Mouse (Mus musculus) myocyte (in vitro differentiated cells): ENCODE data around the gene Tmem213. TPM values are rescaled to one million over a fixed set of nuclear protein-coding genes. Genes with fewer than 3 reads are reported as not detected.

Experiments
- H3K27me3 ChIP-seq: one replicate; pipeline ENCODE4 v1.6.1; 2011; ENCODE audit not compliant: control insufficient read depth, insufficient read depth, insufficient read length
- H3K36me3 ChIP-seq: one replicate; pipeline ENCODE4 v1.6.1; 2011; ENCODE audit not compliant: control insufficient read depth, insufficient read depth
- H3K4me2 ChIP-seq: one replicate; pipeline ENCODE4 v1.6.1; 2011; ENCODE audit warnings: low read depth, control low read depth
- H3K4me3 ChIP-seq: one replicate; pipeline ENCODE4 v1.5.1; 2011; ENCODE audit warnings: mild to moderate bottlenecking, control low read depth, moderate library complexity
- H3K79me2 ChIP-seq: one replicate; pipeline ENCODE4 v1.6.1; 2011; ENCODE audit not compliant: control insufficient read depth, insufficient read depth
- H3ac ChIP-seq: one replicate; pipeline ENCODE4 v1.6.1; 2011; ENCODE audit not compliant: control insufficient read depth, insufficient read length
- CEBPB ChIP-seq: IDR thresholded peaks from 2 replicates; pipeline ENCODE4 v1.6.1; 2011; ENCODE audit warnings: mild to moderate bottlenecking, moderate library complexity; ENCODE audit not compliant: poor library complexity, insufficient read depth, severe bottlenecking
- E2F4 ChIP-seq: IDR thresholded peaks from one replicate; pipeline ENCODE4 v1.6.1; 2011; ENCODE audit warnings: mild to moderate bottlenecking, control low read depth, moderate library complexity; ENCODE audit not compliant: insufficient read depth
- MAX ChIP-seq: IDR thresholded peaks from one replicate; pipeline ENCODE4 v1.6.1; 2011; ENCODE audit warnings: low read depth, mild to moderate bottlenecking, control low read depth
- MYOD1 ChIP-seq, 3 experiments: IDR thresholded peaks; one replicate each; pipeline ENCODE4 v1.6.1; 2011; ENCODE audit warnings: control low read depth in 2 of 3, low read depth in 2 of 3, mild to moderate bottlenecking in 2 of 3, moderate library complexity in 1 of 3; ENCODE audit not compliant: insufficient read length in 2 of 3, control insufficient read depth in 1 of 3
- MYOG ChIP-seq, 3 experiments: IDR thresholded peaks; one replicate each; pipeline ENCODE4 v1.6.1; 2011; ENCODE audit warnings: control low read depth in 2 of 3, low read depth in 2 of 3, mild to moderate bottlenecking in 2 of 3; ENCODE audit not compliant: insufficient read length in 2 of 3, control insufficient read depth in 1 of 3, insufficient read depth in 1 of 3
- POLR2A ChIP-seq: IDR thresholded peaks from one replicate; pipeline ENCODE4 v1.6.1; 2011; ENCODE audit warnings: low read depth, mild to moderate bottlenecking, control low read depth, moderate library complexity; ENCODE audit not compliant: insufficient read length
- POLR2AphosphoS2 ChIP-seq: IDR thresholded peaks from one replicate; pipeline ENCODE4 v1.6.1; 2011; ENCODE audit warnings: low read depth, control low read depth; ENCODE audit not compliant: insufficient read length
- REST ChIP-seq: IDR thresholded peaks from one replicate; pipeline ENCODE4 v1.6.1; 2011; ENCODE audit warnings: mild to moderate bottlenecking, control low read depth, moderate library complexity; ENCODE audit not compliant: insufficient read depth, insufficient read length
- SRF ChIP-seq: IDR thresholded peaks from one replicate; pipeline ENCODE4 v1.6.1; 2011; ENCODE audit warnings: low read depth; ENCODE audit not compliant: control insufficient read depth, insufficient read length
- TCF12 ChIP-seq: IDR thresholded peaks from one replicate; pipeline ENCODE4 v1.6.1; 2011; ENCODE audit warnings: mild to moderate bottlenecking, control low read depth; ENCODE audit not compliant: poor library complexity, insufficient read depth, severe bottlenecking
- TCF3 ChIP-seq: IDR thresholded peaks from one replicate; pipeline ENCODE4 v1.6.1; 2011; ENCODE audit warnings: low read depth, control low read depth; ENCODE audit not compliant: insufficient read length
- USF1 ChIP-seq: IDR thresholded peaks from one replicate; pipeline ENCODE4 v1.6.1; 2011; ENCODE audit warnings: low read depth, mild to moderate bottlenecking, control low read depth, moderate library complexity
- polyA plus RNA-seq: library from polyadenylated mRNA; unstranded; fragments of >200 nt; fragmentation: generic; extraction: Trizol; gene quantifications from one replicate; pipeline ENCODE4 v1.2.1, GENCODE M21; 2012; ENCODE audit warnings: missing spikeins

Gene Tmem213
- polyA plus RNA-seq, 1 experiment, result not detected

DNA sequence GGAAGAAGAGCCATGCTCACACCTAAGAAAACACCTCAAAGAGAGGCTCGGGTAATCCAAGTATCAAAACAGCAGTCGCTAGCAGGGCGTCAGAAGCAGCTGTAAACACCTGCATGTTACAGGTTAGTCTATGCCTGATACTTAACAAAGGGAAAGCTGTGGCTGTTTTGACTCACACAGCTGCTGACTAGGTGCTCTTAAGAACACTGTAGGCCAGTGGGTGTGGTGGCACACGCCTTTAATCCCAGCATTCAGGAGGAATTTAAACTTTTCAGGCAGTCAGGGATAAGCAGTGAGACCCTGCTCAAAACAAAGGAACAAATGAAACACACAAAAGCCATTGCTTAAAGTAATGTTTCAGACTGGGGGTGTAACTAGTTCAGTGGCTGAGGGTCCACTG lies 25.9 kb upstream of the Tmem213 start:
- TF ChIP-seq USF1 (no peak), MAX (no peak), MYOG (IDR thresholded peaks at IDR 0.05; ENCODE audit: control insufficient read depth in 1 of 3, insufficient read depth in 1 of 3, insufficient read length in 2 of 3, low read depth in 2 of 3) (no peak), POLR2AphosphoS2 (no peak), POLR2A (no peak), E2F4 (no peak), SRF (no peak), TCF12 (no peak), MYOD1 (IDR thresholded peaks at IDR 0.05; ENCODE audit: control insufficient read depth in 1 of 3, insufficient read length in 2 of 3, low read depth in 2 of 3) (no peak), TCF3 (no peak), CEBPB (no peak), REST (no peak)
- H3K4me2 ChIP-seq, result no peak overlapping the region
- H3K27me3 ChIP-seq, result no peaks in the 10 kb centered on the region
- H3ac ChIP-seq, result no peak overlapping the region
- no peaks in the 10 kb centered on the region for H3K79me2 ChIP-seq
- no peak overlapping the region for H3K4me3 ChIP-seq
- no peaks in the 10 kb centered on the region for H3K36me3 ChIP-seq

DNA sequence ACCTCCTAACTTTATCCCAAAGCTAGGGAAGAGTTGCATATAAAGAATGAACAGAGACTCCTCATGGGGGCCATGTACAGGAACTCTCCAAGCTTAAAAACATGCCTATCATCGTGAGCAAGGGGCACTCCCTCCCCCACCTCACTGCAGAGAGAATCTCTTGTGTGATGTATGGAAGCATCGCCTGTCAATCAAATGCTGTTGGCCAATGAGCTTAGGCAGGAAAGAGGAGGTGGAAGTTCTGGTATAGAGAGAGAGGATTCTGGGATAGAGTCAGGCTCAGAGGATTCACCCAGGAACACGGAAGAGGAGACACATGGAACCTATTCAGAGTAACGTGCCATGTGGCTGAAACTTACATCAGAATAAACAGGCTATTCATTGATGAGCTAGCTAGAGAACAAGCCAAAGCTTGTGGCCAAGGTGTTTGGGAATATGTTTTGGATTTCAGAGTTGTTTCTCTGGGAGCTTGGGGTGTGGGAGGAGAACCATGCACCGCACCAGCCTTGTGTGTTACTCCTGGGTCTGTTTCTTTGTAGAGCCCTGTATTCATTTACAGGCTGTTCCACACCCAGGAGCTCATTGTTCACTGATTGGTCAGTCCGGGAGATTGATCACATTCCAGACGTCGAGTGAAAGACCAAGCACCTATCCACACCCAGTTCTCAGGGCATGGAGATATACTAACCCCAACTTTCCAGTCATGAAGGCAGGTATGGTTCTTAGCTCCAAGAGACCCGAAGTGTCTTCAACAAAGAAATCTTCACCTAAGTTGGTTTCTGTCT lies 21.6 kb upstream of the Tmem213 start:
- no peak for TF ChIP-seq MAX
- Histone ChIP-seq H3ac (no peak overlapping the region), H3K4me3 (no peak overlapping the region), H3K79me2 (no peaks in the 10 kb centered on the region), H3K4me2 (no peak overlapping the region), H3K27me3 (no peaks in the 10 kb centered on the region), H3K36me3 (no peaks in the 10 kb centered on the region)

DNA sequence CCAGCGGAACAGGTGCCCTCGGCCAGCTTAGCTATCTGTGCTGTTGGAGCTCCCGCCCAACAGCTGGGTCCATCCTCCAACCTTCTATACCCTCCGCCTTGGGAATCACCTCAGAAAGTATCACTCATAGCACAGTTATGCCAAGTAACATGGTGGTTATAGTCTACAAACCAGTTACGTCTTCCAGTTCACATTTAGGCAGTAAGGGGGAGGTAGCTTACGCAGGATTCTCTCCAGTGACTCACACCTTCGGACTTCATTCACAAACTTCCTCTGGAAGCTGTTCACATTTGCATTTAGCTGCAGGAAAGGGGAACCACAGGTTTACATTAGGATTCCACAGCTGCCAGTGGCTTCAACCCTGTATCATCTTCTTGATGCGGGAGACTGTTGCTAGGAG lies 16.5 kb upstream of the Tmem213 start:
- H3K79me2 ChIP-seq, result no peaks in the 10 kb centered on the region
- TF ChIP-seq POLR2AphosphoS2 (no peak), MAX (no peak), CEBPB (no peak)
- H3K4me3 ChIP-seq, result no peak overlapping the region
- no peaks in the 10 kb centered on the region for H3K27me3 ChIP-seq
- H3ac ChIP-seq, result no peak overlapping the region
- no peaks in the 10 kb centered on the region for H3K36me3 ChIP-seq
- no peak overlapping the region for H3K4me2 ChIP-seq

DNA sequence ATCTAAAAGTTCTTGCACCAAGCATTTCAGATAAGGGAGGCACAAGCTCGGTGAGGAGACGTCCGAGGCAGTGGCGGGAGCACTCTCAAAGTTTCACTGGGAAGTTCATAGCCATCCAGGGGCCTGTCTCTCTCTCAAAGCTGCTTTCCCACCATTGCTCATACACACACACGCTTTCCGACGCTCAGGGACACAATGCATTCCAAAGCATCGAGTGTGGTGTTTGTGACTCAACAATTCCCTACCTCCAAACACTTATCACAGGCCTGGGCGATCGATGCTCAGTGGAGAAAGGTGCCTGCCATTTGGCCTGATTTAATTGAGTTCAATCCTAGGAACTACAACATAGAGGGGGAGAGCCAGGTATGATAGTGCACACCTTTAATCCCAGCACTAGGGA lies 14.4 kb upstream of the Tmem213 start:
- Histone ChIP-seq H3K27me3 (no peaks in the 10 kb centered on the region), H3ac (no peak overlapping the region), H3K79me2 (no peaks in the 10 kb centered on the region), H3K36me3 (no peaks in the 10 kb centered on the region), H3K4me2 (no peak overlapping the region), H3K4me3 (no peak overlapping the region)
- TF ChIP-seq SRF (no peak), MYOD1 (IDR thresholded peaks at IDR 0.05; ENCODE audit: control insufficient read depth in 1 of 3, insufficient read length in 2 of 3, low read depth in 2 of 3) (no peak), E2F4 (no peak), CEBPB (no peak)

DNA sequence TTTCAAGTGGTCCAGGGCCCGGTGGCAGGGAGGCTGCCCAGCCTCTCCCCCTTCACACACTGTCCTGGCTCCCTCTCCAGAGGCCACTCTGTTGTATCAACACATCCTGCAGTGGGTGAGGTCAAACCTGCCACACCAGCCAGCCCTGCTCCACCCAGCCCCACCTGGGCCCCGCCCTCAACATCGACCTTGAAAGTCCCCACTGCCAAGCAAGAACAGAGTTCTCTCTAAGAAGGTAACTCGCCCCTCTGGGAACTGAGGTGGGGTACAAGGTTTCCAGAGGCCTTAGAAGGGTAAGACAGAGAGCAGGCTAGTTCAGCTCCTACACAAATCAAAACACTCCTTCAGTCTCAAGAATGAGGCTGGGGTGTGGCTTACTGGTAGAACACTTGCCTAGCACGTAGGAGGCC lies 12.1 kb upstream of the Tmem213 start:
- no peak overlapping the region for H3K4me2 ChIP-seq
- TF ChIP-seq TCF12, result no peak
- no peak for TF ChIP-seq POLR2AphosphoS2
- TF ChIP-seq POLR2A, result no peak
- TF ChIP-seq TCF3, result no peak
- TF ChIP-seq E2F4, result no peak
- no peak for TF ChIP-seq CEBPB
- TF ChIP-seq MYOG (IDR thresholded peaks at IDR 0.05; ENCODE audit: control insufficient read depth in 1 of 3, insufficient read depth in 1 of 3, insufficient read length in 2 of 3, low read depth in 2 of 3), result no peak
- TF ChIP-seq SRF, result no peak
- no peak for TF ChIP-seq MYOD1 (IDR thresholded peaks at IDR 0.05; ENCODE audit: control insufficient read depth in 1 of 3, insufficient read length in 2 of 3, low read depth in 2 of 3)
- no peaks in the 10 kb centered on the region for H3K27me3 ChIP-seq
- H3ac ChIP-seq, result no peak overlapping the region
- H3K4me3 ChIP-seq, result no peak overlapping the region
- no peaks in the 10 kb centered on the region for H3K36me3 ChIP-seq
- no peaks in the 10 kb centered on the region for H3K79me2 ChIP-seq
